Mouse (Mus musculus) testis, adult 2 months (tissue): ENCODE data around the gene Cabp1.

Experiments
- CTCF ChIP-seq: fragments of 200-500 bp; IDR thresholded peaks from 2 replicates; pipeline ENCODE4 v1.5.1; 2012; ENCODE audit warnings: low read depth, mild to moderate bottlenecking, inconsistent platforms, low read length, moderate library complexity; ENCODE audit not compliant: control insufficient read depth, insufficient read depth, insufficient replicate concordance
- POLR2A ChIP-seq: fragments of 200-500 bp; IDR thresholded peaks from 2 replicates; pipeline ENCODE4 v1.6.1; 2012; ENCODE audit warnings: low read depth, mild to moderate bottlenecking, inconsistent platforms, low read length, moderate library complexity; ENCODE audit not compliant: control insufficient read depth

- TF ChIP-seq POLR2A, result no peak
- no peak for TF ChIP-seq CTCF
Observed at GRCm38 (mm10) chr5:115168641-115169415, 25.4 kb downstream of the Cabp1 start.
